Mouse (Mus musculus) intestine, postnatal 0 days (tissue): ENCODE measurements around the gene Slco3a1. TPM values are rescaled to one million over a fixed set of nuclear protein-coding genes. Genes with fewer than 3 reads are reported as not detected.

ENCODE experiments used
- ATAC-seq: fragments of 200-750 bp; cut with Nextera tagmentation; 2 replicates; pipeline ENCODE4 v1.8.0; 2017; ENCODE audit warnings: mild to moderate bottlenecking, moderate TSS enrichment, moderate library complexity
- H3K27ac ChIP-seq: fragments of 300-500 bp; sonication (generic); 2 replicates; pipeline ENCODE4 v1.5.1; 2014; ENCODE audit warnings: mild to moderate bottlenecking, low read depth, low read length, moderate library complexity
- H3K27me3 ChIP-seq: fragments of 300-500 bp; sonication (generic); replicated peaks from 2 replicates; pipeline ENCODE4 v1.6.1; 2014; ENCODE audit warnings: low read length, mixed read lengths; ENCODE audit not compliant: control insufficient read depth, insufficient read depth
- H3K36me3 ChIP-seq: fragments of 300-500 bp; sonication (generic); 2 replicates; pipeline ENCODE4 v1.6.1; 2014; ENCODE audit warnings: mild to moderate bottlenecking, moderate library complexity; ENCODE audit not compliant: control insufficient read depth, insufficient read depth
- H3K4me1 ChIP-seq: fragments of 300-500 bp; sonication (generic); replicated peaks from 2 replicates; pipeline ENCODE4 v1.6.1; 2014; ENCODE audit warnings: antibody characterized with exemption, low read length, mixed read lengths; ENCODE audit not compliant: control insufficient read depth, insufficient read depth
- H3K4me2 ChIP-seq: fragments of 300-500 bp; sonication (generic); replicated peaks from 2 replicates; pipeline ENCODE4 v1.6.1; 2014; ENCODE audit warnings: low read depth, mild to moderate bottlenecking, moderate library complexity
- H3K4me3 ChIP-seq: fragments of 300-500 bp; sonication (generic); 2 replicates; pipeline ENCODE4 v1.5.1; 2014; ENCODE audit warnings: low read depth, low read length
- H3K9ac ChIP-seq: fragments of 300-500 bp; sonication (generic); 2 replicates; pipeline ENCODE4 v1.6.1; 2014; ENCODE audit warnings: mild to moderate bottlenecking, low read depth, low read length
- H3K9me3 ChIP-seq: fragments of 300-500 bp; sonication (generic); 2 replicates; pipeline ENCODE4 v1.6.1; 2016; ENCODE audit warnings: mixed run types; ENCODE audit not compliant: control insufficient read depth
- CTCF ChIP-seq: sonication (generic); IDR thresholded peaks from 2 replicates; pipeline ENCODE4 v1.5.1; 2016; ENCODE audit warnings: low read depth, mild to moderate bottlenecking, control low read depth, antibody characterized with exemption, moderate library complexity
- WGBS: fragments of 180-500 bp; shearing (Covaris S2); extraction: QIAGEN DNeasy Blood & Tissue Kit; methylation state at CpG from one replicate; pipeline ENCODE4 v1.1.7; 2014; 5-methylcytosine and 5-hydroxymethylcytosine counted together
- polyA plus RNA-seq: library from polyadenylated mRNA; unstranded; fragments of >200 nt; fragmentation: Nextera tagmentation; extraction: Ambion mirVana; gene quantifications from 2 replicates; pipeline ENCODE4 v1.2.1, GENCODE M21; 2015

Gene Slco3a1
- polyA plus RNA-seq, 1 experiment from 2014 or later = 8.1 TPM

- H3K9ac ChIP-seq = no peak overlapping the region
- 53% methylated on average over 6 of the region's 6 CpGs for WGBS
- H3K4me2 ChIP-seq = no peak overlapping the region
- peaks cover 5% of the 10 kb centered on the region; the same call in 1 of the 2 replicates for H3K4me1 ChIP-seq
- H3K4me3 ChIP-seq = no peak overlapping the region
- ATAC-seq = no peak
- no peak for TF ChIP-seq CTCF
- no peaks in the 10 kb centered on the region for H3K36me3 ChIP-seq
- H3K9me3 ChIP-seq = no peaks in the 10 kb centered on the region
- H3K27ac ChIP-seq = no peak overlapping the region
- no peaks in the 10 kb centered on the region; the same call in 1 of the 2 replicates for H3K27me3 ChIP-seq
Observed at GRCm38 (mm10) chr7:74546691-74547090, 7.9 kb downstream of the Slco3a1 start.

DNA sequence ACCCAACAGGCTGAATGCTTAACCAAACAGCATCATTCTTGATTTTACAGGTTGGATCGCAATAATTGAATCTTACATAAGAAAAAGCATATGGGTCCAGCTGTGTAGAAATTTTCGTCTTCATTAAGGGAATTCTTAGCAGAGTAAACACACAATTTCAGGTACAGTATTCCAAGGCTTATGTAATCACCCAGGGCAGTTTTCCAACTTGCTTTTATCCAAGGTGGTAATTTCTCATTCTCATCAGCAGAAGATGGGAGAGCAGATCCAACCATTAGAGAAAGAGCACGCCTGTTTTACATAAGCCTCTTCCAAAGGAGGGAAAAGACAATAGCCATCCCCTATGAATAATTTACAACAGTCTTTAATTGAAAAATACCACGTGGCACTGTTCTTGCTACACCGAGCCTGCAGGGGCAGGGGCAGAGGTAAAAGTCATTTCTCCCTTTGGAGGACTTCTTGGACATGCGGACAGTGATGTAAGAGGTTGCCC is 9.0 kb downstream of the Slco3a1 start:
- WGBS = 85% methylated on average over 6 of the region's 6 CpGs
- no peak for ATAC-seq
- Histone ChIP-seq H3K27me3 (no peaks in the 10 kb centered on the region; the same call in 1 of the 2 replicates), H3K4me1 (peaks cover 5% of the 10 kb centered on the region; the same call in 1 of the 2 replicates), H3K27ac (no peak overlapping the region), H3K36me3 (no peaks in the 10 kb centered on the region), H3K4me2 (no peak overlapping the region), H3K4me3 (no peak overlapping the region), H3K9me3 (no peaks in the 10 kb centered on the region), H3K9ac (no peak overlapping the region)
- TF ChIP-seq CTCF = no peak

DNA sequence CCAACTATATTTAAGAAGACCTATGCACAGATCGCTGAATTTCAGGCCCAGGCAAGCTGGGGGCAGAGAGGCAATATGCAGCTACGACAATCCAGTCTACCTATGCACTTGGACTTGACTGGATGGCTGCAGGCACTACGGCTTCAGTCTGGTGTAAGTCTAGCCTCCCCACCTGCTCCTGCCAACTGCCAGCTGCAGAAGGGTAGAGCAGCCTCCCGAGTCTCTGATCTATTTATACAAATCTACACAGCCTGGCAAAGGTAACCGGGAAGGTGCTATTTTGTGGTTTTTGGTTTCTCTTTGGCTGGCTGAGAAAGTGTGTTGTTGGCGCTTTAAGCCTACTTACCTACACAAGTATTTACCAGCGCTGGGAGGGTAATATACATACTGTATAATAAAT is 10.3 kb downstream of the Slco3a1 start:
- no peak overlapping the region for H3K9ac ChIP-seq
- H3K4me1 ChIP-seq = no peaks in the 10 kb centered on the region
- no peaks in the 10 kb centered on the region for H3K9me3 ChIP-seq
- TF ChIP-seq CTCF = no peak
- H3K27me3 ChIP-seq = no peaks in the 10 kb centered on the region
- no peak for ATAC-seq
- no peak overlapping the region for H3K4me3 ChIP-seq
- no peak overlapping the region for H3K4me2 ChIP-seq
- H3K36me3 ChIP-seq = no peaks in the 10 kb centered on the region
- no peak overlapping the region for H3K27ac ChIP-seq
- 87% methylated on average over 7 of the region's 7 CpGs for WGBS

- H3K9me3 ChIP-seq = no peaks in the 10 kb centered on the region
- H3K9ac ChIP-seq = no peak overlapping the region
- TF ChIP-seq CTCF = no peak
- no peak overlapping the region for H3K4me2 ChIP-seq
- H3K4me3 ChIP-seq = no peak overlapping the region
- no peak for ATAC-seq
- H3K27ac ChIP-seq = no peak overlapping the region
- H3K4me1 ChIP-seq = no peaks in the 10 kb centered on the region
- 75% methylated on average over 4 of the region's 4 CpGs for WGBS
- no peaks in the 10 kb centered on the region for H3K27me3 ChIP-seq
- no peaks in the 10 kb centered on the region for H3K36me3 ChIP-seq
Observed at GRCm38 (mm10) chr7:74541958-74542357, 12.6 kb downstream of the Slco3a1 start.

- TF ChIP-seq CTCF = no peak
- Histone ChIP-seq H3K9me3 (no peaks in the 10 kb centered on the region), H3K4me1 (no peaks in the 10 kb centered on the region), H3K4me3 (no peak overlapping the region), H3K9ac (no peak overlapping the region), H3K36me3 (no peaks in the 10 kb centered on the region), H3K27ac (no peak overlapping the region), H3K4me2 (no peak overlapping the region), H3K27me3 (no peaks in the 10 kb centered on the region)
- ATAC-seq = no peak
- WGBS = 94% methylated on average over 7 of the region's 7 CpGs
Observed at GRCm38 (mm10) chr7:74540933-74541725, 13.5 kb downstream of the Slco3a1 start.

DNA sequence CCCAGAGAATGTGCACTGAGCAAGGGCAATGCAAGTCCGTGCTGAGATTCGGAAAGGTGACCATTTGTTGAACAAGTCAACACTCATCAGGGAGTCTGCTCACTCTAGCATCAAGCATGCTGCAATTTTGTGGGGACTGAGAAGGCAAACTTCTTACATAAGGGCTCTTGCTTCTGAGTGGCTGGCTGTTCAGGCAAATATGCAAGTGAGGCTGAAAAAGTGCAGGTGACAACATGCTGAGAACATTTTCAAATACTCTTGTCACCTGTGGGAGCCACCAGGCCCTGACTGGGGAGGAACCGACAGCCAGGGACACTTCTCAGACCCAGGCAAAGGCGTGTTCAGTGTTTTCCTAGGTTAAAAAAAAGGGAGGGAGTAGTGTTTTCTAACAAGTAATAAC is 18.4 kb downstream of the Slco3a1 start:
- no peaks in the 10 kb centered on the region for H3K4me1 ChIP-seq
- no peak for TF ChIP-seq CTCF
- H3K27me3 ChIP-seq = no peaks in the 10 kb centered on the region
- H3K36me3 ChIP-seq = no peaks in the 10 kb centered on the region
- WGBS = 81% methylated on average over 4 of the region's 4 CpGs
- no peaks in the 10 kb centered on the region for H3K9me3 ChIP-seq
- no peak for ATAC-seq
- no peak overlapping the region for H3K27ac ChIP-seq
- no peak overlapping the region for H3K4me3 ChIP-seq
- H3K4me2 ChIP-seq = no peak overlapping the region
- no peak overlapping the region for H3K9ac ChIP-seq
